Mouse (Mus musculus) retina, postnatal 1 day (tissue): ENCODE results near the gene Htr2a.

Source experiments
- DNase-seq: peaks from one replicate; pipeline ENCODE4 v3.0.0-alpha.2; 2012

The Htr2a gene

DNA sequence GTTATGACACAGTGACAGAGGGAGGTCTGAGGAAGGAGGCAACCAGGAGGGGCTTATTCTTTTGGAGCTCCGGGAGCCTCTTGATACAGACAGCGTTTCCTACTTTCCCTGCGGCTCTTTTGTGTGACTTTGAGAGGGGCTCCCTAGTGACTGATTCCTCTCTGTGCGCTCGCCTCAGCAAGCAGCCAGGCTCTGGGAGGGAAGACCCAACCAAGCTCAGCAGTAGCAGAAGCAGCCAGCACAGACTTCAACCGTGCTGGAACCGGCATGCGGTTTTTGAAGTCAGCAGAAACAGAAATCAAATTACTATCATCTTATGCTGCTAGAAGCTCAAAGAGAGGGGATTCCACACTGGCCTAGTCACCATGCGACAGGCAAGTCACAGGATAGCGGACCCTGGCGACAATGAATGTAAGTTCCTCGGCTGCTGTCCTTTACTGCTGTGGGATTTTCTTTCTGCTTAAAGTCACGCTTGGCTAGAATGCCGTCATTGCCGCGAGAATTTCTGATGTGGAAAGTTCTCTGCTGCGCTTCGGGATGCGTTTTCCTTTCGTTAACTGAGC lies at the start of gene Htr2a:
Gene Htr2a, plus strand, starts transcription at position 22 of the 563 bp plus-strand sequence.
- DNase-seq: peak; percentile 59

DNA sequence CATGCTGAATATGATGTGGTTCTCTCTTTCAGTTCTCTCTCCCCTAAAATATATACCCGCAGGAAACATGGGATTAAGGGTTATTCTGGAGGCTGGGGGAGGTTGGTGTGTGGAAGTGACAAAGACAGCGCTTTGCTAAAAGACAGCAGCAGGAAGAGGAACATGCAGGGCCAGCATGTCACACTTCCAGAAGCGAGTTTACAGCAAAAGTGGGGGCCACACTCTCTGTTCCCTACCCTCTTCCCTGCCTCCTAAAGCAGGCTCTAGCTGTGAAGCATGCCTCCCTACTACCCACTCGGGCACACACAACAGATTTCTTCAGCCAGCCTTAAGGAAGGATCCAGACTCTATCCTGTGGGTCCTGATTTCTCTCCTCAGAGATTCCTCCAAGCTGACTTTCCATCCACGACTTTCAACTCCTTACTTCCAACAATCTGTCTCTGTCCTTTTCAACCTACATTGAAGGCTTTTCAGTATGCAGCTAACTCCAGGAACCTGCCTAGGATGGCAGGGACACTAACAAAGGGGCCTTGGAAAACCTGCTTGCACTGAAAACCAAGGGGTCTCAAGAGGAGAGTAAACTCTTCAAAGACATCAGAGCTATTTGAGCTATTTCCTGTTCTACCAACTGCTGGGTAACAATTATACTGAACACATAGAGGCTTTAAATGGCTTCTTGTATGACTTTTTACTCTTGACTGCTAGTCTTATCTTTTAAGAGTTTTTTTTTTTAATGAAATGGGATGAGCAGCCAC lies 39.1 kb upstream of the Htr2a start:
- no peak for DNase-seq

DNA sequence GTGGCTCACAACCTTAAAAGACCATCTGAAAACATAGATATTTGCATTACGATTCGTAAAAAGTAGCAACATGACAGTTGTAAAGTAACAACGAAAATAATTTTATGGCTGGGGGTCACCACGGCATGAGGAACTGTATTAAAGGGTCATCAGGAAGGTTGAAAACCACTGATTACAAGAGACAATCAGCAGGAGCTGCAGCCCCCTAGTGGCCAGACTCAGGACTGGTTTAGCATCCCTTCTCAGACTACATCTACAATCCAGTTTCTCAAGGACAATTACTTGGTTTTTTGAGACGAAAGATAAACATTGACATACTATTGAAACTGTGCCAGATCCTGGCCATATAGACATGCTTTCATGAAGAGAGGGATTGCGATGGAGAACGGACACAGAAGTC lies 38.1 kb upstream of the Htr2a start:
- DNase-seq: peak; percentile 56

DNA sequence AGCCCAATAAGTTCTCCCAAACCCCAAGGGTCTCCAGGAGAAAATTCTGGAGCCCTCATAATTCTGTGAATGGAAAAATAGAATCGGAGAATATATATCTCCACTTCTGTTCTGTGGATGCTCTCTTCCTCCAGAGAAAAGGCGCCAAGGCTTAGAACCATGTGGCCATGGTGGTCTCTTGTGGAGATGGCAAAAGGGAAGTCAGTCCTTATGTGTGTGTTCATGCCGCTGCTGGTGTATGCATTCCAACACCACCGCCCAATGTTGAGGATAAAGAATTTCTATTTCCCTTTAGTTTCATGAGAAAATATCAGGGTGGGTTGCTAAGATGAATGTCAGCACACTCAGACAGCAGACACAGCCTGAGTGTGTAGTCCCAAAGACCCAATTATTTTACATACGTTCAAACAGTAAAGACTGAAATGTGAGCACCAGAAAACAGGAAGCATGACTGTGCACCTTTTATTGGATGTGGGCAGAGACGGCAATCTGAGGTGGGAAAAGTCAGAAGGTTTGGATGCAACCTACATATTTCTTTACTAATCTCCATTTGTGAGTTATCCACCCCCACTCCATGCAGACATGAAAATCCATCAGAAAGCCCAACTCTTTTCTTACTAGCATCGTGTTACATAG lies 37.4 kb upstream of the Htr2a start:
- DNase-seq: no peak

DNA sequence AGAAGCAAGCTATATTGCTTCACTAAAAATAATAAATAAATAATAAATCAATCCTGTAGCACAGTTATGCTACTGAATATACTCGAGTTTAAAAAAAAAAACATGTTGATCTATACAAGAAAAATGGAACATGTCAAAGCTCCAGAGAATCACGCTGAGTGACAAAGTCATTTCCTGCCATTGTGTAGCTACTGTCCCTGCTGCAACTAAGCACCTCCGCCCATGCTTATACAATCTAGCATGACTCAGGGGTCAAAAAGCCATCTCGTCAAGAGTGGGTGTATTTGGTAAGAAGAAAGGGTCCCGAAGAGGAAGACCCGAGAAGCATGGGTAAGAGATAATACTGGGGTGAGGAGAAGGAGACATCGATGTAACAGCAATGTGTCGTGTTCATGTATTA lies 29.3 kb upstream of the Htr2a start:
- no peak for DNase-seq

DNA sequence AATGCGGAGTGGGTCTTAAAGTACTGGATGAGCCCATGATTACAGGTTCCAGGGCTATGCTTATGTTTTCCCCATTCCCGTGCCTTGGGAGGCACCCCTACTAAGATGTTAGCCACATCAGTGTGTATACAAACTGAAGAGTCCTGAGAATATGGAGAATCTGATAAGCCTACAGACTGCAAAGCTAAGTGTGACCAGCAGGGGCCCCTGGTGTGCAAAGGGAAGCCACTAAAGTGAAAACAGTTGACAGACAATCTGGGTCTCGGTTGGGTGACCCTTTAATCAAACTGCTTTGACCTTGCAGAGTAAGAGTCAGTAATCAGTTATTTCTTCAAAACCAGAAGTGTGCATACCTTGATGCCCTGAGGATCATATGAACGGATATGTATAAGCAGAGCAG lies 21.8 kb upstream of the Htr2a start:
- DNase-seq: no peak

DNA sequence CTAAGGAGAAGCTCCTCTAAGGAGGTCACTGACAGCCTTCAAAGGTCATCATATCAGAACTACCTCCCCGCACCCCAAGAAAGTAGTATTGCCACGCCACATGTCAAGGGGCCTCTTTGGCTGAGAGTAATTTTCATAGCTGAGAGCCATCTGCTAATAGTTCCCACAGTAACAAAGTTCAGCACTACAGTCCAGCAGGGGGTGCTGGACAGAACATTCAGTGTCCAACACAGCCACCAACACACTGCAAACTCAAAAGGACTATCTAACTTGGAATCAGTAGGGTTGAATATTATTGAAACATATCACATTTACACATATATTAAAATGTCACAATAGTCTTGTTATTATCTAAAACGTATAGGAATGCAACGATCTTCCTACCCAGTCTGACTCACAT lies 2.6 kb upstream of the Htr2a start:
- DNase-seq: peak; percentile 19

DNA sequence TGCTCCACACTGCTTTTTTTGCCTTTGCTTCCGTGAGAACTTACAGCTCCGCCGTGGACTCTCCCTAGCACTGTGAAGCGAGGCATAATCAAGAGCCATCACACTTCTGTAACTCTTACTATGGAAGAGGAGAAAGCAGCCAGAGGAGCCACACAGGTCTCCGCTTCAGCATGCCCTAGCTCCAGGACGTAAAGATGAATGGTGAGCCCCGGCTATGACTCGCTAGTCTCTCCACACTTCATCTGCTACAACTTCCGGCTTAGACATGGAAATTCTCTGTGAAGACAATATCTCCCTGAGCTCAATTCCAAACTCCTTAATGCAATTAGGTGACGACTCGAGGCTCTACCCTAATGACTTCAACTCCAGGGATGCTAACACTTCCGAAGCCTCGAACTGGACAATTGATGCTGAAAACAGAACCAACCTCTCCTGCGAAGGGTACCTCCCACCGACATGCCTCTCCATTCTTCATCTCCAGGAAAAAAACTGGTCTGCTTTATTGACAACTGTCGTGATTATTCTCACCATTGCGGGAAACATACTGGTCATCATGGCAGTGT lies 1.1 kb downstream of the Htr2a start:
- peak; percentile 42 for DNase-seq

DNA sequence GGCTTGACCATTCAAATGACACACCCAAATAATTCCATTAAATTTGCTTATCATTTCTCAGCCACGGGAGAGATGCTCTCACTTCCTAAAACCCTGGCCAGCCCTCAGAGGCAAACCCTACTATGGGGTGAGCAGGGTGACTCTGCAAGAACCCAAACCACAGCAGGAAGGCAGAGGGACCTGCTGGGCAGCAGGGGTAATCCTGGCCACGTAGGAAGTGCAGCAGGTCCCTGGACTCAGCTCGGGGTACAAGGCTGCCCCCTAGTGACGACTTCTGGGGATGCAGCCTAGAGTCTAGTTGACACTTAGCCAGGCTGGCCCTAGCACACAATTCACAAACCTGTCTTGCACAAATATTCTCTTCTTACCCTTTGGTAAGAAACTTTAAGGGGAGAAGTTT lies 2.7 kb downstream of the Htr2a start:
- DNase-seq: peak; percentile 83

DNA sequence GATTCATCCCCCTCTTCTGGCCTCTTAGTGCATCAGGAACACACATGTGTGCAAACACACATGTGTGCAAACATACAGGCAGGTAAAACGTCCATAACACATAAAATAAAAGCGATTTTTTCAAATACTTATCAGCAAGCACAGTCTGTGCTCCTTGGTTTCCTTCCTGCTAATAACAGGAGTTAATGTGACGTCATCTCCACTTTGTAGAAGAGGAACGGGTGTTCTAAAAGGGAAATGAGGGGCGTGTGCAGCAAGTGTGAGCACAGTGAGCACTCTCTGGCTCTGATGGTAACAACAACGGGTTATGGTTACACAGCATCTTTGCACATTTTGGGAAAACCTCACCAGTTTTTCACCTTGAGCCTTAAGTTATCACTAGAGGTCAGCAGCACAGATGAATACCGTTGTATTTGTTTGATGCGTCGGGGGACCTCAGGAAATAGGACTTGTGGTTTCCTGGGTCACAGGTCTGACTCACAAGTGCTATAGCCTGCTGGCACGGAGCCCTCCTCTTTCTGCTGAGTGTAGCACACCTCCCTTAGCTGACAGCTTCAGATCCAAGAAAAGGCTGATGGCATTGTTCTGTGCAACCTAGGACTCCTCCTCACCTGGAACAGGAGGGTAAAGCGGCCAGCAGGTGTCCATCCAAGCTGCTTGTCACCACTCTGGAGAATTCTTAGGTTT lies 5.6 kb downstream of the Htr2a start:
- no peak for DNase-seq

DNA sequence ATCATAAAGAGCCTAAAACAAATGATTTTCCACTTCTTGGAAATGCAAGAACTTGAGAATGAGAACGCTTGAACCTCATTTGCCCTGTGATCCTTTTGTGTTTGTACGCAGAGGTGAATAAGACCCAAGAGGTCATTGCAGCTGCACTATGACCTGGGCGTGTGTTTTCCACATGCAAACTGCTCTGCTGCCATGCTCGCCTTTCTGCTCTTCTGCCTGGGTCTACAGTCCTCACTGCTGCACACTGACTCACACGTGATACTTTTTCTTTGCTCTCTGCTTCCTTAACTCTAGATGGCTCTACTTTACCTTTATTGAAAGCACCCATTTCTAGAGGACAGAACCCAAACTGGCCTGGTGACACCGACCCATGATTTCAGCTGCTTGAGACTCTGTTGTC lies 9.4 kb downstream of the Htr2a start:
- DNase-seq: no peak

DNA sequence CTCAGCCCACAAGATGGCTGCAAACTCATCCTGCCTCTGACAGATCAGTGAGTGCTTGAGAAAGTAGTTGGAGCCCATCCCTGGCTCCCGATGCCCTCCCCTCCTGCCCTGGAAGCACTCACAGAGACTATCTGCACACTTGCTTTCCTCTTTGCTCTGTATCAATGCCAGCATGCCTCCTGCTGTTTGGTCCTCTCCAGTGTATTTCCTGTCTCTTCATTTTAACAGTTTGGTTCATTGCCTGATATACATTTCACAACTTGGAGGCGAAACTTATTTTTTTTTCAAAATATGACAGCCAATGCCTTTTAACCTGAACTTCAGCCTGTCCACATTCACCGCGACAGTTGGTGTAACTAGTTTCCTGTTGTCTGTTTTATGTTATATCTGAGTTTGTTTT lies 11.0 kb downstream of the Htr2a start:
- no peak for DNase-seq

DNA sequence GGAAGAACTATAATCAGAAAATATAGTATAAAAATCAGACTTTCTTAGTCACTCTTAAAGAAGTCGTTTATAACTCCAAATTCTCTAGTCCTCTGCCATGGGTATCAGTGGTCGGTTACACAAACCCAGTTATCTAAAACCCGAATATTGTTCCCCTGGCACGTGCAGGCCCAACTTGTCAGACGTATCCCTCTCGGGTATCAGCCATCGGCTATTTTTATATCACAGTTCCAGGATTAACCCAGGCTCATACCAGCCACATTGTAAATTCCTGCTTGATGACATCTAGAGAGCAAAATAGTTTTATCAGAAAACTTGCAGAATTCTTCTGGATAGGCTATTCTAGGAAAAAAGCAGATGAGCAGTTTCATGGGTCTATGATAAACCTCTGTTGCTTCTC lies 16.6 kb downstream of the Htr2a start:
- no peak for DNase-seq

DNA sequence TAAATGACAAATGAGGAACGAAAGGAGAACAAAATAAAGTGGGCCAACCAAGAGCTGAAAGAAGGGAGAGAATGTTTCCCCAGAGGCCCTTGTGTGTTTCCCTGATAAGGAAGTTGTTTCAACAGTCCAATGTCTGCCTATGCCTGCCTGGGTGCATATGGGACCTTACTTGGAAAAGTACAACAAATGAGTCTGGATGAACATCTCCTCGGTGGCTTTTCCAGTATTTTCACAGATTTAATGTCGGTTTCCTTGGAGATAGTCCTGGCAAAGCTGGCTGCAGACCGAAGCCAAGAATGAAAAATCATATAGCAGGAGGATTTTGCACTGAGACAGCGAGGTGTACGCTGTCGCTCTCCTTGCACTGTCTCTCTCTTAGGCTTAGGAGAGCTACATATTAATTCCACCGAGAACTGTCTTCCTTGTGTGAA lies 18.8 kb downstream of the Htr2a start:
- DNase-seq: no peak

DNA sequence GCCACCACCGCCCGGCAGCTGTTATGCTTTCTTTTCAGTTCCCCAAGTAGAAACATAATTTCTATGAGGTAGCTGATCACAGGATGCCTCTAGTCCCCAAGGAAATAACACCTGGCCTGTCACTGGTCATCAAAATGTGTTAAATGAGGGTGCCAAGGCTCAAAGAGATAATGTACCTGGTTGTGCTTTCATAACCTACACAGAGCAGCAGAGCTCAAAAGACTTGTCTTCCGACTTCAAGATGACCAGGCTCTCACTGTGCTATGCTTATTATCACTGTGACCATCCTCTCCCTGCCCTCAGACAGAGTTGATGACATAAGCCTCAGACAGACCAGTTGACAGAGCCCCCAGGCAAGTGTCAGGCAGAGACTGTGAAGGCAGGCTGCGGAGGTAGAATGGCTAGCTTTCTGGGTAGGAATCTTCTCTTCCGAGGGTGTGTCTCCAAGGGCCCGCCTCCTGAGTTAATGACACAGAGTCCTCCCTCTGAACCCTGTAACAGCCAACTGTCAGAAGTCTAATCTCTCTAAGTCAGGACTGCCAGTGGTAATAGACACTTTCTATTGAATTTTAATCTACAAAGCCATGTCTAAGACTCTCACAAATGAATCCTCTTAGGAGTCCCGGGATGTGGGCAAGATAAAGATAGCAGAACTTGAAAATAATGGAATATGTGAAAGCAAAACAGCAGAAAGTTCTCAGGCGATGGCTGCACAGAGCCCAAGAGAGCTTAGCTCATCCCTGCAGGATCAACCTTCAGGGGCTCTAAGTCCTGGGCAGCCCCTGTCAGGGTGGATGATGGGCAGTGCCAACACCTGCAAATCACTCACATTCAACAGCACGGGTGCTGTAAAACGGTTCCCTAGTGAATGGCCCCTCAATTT lies 31.7 kb downstream of the Htr2a start:
- no peak for DNase-seq

DNA sequence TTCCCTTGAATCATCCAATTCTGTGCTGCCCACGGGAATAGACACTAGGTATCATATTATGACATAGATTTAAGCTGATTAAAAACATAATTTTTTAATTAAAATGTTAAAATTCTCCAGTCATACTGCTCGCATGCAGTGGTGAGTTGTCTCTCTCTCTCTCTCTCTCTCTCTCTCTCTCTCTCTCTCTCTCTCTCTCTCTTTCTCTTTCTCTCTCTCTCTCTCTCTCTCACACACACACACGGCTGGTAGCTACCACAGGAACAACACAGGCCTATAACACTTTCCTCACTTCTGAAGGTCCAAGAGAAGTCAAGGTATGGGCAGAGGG lies 32.3 kb downstream of the Htr2a start:
- DNase-seq: no peak

DNA sequence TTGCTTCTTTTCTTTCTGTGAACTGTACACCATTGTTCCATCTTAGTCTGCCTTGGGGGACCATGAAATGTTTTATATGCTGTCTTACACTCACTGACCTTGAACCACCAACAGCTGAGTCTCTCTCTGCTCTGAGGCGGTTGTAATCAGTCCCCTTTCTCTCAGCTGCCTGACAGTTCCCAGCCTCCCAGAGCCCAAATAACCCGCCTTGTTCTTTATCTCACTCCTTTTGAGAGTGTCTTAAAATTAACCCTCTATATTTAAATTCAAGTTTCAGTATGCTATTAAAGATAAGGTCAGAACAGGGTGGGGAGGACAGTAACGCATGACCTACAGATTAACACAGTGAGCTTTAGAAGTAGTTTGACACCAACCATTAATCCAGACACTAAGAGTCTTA lies 32.9 kb downstream of the Htr2a start:
- no peak for DNase-seq

DNA sequence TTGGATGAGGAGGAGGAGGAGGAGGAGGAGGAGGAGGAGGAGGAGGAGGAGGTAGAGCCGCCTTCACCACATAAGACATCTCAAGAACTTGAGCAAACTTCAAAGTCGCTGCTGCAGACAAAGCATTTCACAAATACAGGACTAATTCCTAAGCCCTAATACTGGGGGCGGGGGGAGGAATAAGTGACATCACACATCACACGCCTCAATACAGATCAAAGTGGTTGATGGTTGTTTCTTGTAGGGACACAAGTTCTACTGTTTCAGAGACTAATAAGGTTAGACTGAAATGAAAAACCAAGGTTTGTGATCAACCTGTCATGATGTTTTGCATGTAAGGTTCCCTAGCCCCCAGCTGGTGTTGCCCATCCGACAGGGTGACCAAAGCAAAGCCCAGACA lies 39.2 kb downstream of the Htr2a start:
- peak; percentile 35 for DNase-seq

DNA sequence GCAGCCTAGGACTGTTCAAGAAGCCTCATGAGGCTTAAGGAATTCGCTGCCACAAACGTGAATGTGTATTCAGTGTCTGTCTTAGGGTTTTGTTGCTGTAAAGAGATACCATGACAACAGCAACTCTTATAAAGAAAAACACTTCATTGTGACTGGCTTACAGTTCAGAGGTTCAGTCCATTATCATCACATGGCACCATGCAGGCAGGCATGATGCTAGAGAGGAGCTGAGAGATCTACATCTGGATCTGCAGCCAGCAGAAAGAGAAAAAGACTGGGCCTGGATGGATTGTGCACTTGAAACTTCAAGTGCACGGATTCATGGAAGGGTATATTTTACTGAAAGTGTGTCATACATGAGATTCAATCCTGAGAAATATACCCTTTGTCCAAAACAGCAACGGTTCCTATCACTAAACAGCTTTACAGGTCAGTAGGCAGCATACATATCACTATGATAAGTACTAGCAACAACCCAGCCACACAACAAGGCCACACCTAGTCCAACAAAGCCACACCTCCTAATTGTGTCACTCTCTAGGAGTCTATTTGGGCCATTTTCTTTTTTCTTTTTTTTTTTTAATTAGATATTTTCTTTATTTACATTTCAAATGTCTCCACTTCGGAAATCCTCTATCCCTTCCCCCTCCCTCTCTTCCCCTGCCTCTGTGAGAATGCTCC lies 43.8 kb downstream of the Htr2a start:
- no peak for DNase-seq

DNA sequence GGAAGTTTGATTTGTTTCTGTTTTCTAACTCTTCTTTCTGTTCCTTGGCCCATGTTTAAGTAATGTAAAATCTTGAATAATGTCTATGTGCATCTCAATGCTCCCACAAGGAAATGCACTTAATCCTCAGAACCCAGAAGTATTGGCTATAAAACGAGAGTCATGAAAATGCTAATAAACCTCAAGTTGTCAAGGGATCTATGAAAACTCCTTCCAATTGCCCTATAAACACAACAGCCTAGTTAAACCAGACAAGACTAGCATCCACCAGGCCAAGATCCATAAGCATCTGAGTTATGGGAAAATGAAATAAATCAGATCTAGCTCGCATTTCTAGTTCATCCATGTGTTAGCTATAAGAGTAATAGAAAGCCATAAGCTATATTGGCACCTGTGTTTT lies 51.3 kb downstream of the Htr2a start:
- DNase-seq: no peak

DNA sequence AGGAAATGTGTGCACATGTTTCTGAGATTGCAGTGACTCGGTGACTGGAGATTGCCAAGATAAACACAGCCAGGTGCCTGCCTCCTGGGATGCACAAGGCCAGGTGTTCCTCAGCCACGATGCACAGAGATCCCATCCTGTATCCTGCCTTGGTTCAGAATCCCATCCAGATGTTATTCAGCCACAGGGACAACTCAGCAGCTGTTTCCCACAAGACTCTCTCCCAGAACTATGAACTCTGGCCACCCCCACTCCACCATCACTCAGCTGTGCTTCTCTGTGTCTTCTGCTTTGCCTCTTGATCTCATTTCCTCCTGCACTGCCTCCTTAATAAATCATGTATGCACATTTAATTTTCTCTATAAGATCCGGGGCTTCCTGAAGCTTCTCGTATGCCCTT lies 56.1 kb downstream of the Htr2a start:
- no peak for DNase-seq

DNA sequence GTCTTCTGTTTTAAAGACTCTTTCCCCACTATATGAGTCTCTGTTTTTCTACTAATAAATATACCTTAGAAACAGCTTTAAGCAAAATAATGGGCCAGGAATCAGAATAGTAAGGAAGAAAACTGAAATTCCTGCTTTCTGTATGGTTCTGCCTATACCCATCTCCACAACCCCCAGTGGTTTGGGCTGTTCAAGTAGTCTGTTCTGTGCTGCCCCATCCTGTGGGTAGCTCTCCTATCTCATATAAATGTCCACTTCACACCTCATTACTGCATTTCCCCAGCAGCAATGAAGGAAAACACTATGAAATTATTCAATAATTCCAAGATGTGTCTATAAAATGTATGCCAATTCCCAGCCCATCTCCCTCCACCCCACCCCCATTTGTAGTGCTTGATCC lies 56.8 kb downstream of the Htr2a start:
- DNase-seq: no peak
